Mouse (Mus musculus) WW6 (cell line): Measurements from ENCODE around the gene Thsd7b.
"Not testable (repeated sequence)": the region's sequence is repeated elsewhere in the genome, so short reads cannot be mapped to it uniquely, and the experiment has no call there.

Experiments used
- DNase-seq: peaks from one replicate; pipeline ENCODE4 v3.0.0-alpha.2; 2013; ENCODE audit warnings: low read depth, low spot score

The Thsd7b gene

GRCm38 (mm10) chr1:130085910-130086309 lies 812.8 kb downstream of the Thsd7b start:
- no peak for DNase-seq

GRCm38 (mm10) chr1:130099227-130099626 lies 826.1 kb downstream of the Thsd7b start:
- DNase-seq: no peak

GRCm38 (mm10) chr1:130112580-130113314 lies 839.6 kb downstream of the Thsd7b start:
- no peak for DNase-seq

GRCm38 (mm10) chr1:130113549-130113948 lies 840.4 kb downstream of the Thsd7b start:
- no peak for DNase-seq

GRCm38 (mm10) chr1:130130901-130131300 lies 857.8 kb downstream of the Thsd7b start:
- no peak for DNase-seq

GRCm38 (mm10) chr1:130166187-130166586 lies 893.1 kb downstream of the Thsd7b start:
- no peak for DNase-seq

- no peak for DNase-seq
Measured at GRCm38 (mm10) chr1:130167260-130167659, 894.2 kb downstream of the Thsd7b start.

- no peak for DNase-seq
Measured at GRCm38 (mm10) chr1:130169875-130170274, 896.8 kb downstream of the Thsd7b start.

- DNase-seq: no peak
Measured at GRCm38 (mm10) chr1:130170290-130170689, 897.2 kb downstream of the Thsd7b start.

- not testable (repeated sequence) for DNase-seq
Measured at GRCm38 (mm10) chr1:130186836-130187235, 913.7 kb downstream of the Thsd7b start.

GRCm38 (mm10) chr1:130192190-130193028 lies 919.3 kb downstream of the Thsd7b start:
- DNase-seq: peak; percentile 7

GRCm38 (mm10) chr1:130217404-130217803 lies 944.3 kb downstream of the Thsd7b start:
- no peak for DNase-seq

- no peak for DNase-seq
Measured at GRCm38 (mm10) chr1:130222904-130223303, 949.8 kb downstream of the Thsd7b start.

- DNase-seq: no peak
Measured at GRCm38 (mm10) chr1:130245563-130245962, 972.5 kb downstream of the Thsd7b start.

- not testable (repeated sequence) for DNase-seq
Measured at GRCm38 (mm10) chr1:130246264-130246663, 973.2 kb downstream of the Thsd7b start.

GRCm38 (mm10) chr1:130246930-130247329 lies 973.8 kb downstream of the Thsd7b start:
- not testable (repeated sequence) for DNase-seq

GRCm38 (mm10) chr1:130262046-130262445 lies 988.9 kb downstream of the Thsd7b start:
- DNase-seq: no peak
